11 mouse cellular contexts compared by ENCODE assay signal in the genomic region with DNA sequence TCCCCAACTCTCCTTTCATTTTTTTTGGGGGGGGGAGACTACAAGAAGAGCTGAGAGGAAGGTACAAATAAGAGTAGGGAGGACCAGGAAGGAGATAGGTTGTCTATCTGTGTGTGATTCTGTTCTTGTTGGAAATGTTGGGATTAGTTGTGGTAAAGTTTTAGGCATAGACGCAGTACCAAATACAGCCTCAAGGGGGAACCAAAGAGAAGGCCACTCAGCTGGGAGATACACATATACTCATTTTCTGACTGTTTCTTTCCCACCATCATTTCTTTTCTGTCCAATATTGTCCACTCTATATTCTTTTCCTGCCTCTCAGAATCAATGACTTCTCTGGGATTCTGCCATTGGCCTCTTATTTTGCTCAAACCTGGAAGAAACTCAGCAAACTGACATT. TPM values are rescaled to one million over a fixed set of nuclear protein-coding genes. Genes with fewer than 3 reads are reported as not detected.
A peak's percentile ranks its signal among the peaks of the same experiment; 100 is the strongest.
DNase-seq lines count a peak whose midpoint lies in the region; ATAC-seq lines count a peak whose summit lies in the region.
"Had no signal": no experiment of that assay in that cellular context is flagged by ENCODE, and none has a peak within 500 bp of the region (broad histone marks: within the 10 kb centered on the region; RNA-seq: fewer than 3 reads in every experiment).

No protein-coding gene starts in this region.

- no peaks in the 10 kb centered on the region for H3K36me3 ChIP-seq in hindbrain, embryonic 14.5 days (replicated peaks; ENCODE audit: control insufficient read depth, insufficient read depth)
- H3K36me3 ChIP-seq in hindbrain, embryonic 16.5 days (ENCODE audit: control insufficient read depth, insufficient read depth, low read length) = no peaks in the 10 kb centered on the region
- no peaks in the 10 kb centered on the region for H3K36me3 ChIP-seq in midbrain, embryonic 14.5 days (ENCODE audit: control insufficient read depth, insufficient read depth, low read length)
- no peaks in the 10 kb centered on the region for H3K36me3 ChIP-seq in midbrain, embryonic 16.5 days (ENCODE audit: control insufficient read depth, insufficient read depth, low read length)

- no peak overlapping the region for H3K4me2 ChIP-seq in hindbrain, embryonic 14.5 days (replicated peaks)
- no peak overlapping the region for H3K4me2 ChIP-seq in hindbrain, embryonic 16.5 days (ENCODE audit: low read length)
- H3K4me2 ChIP-seq in midbrain, embryonic 14.5 days (ENCODE audit: low read length) = no peak overlapping the region
- H3K4me2 ChIP-seq in midbrain, embryonic 16.5 days (ENCODE audit: low read length) = no peak overlapping the region

- no peak overlapping the region for H3K27ac ChIP-seq in hindbrain, embryonic 14.5 days
- H3K27ac ChIP-seq in hindbrain, embryonic 16.5 days (ENCODE audit: low read depth, low read length) = no peak overlapping the region
- H3K27ac ChIP-seq in midbrain, embryonic 14.5 days (replicated peaks; ENCODE audit: low read depth, low read length) = no peak overlapping the region
- no peak overlapping the region for H3K27ac ChIP-seq in midbrain, embryonic 16.5 days (ENCODE audit: low read length)

- no peak overlapping the region for H3K4me3 ChIP-seq in hindbrain, embryonic 14.5 days (replicated peaks; ENCODE audit: low read length)
- H3K4me3 ChIP-seq in hindbrain, embryonic 16.5 days (ENCODE audit: low read length) = no peak overlapping the region
- no peak overlapping the region for H3K4me3 ChIP-seq in midbrain, embryonic 14.5 days (replicated peaks; ENCODE audit: low read depth, low read length)
- no peak overlapping the region for H3K4me3 ChIP-seq in midbrain, embryonic 16.5 days (ENCODE audit: low read depth, low read length)

- H3K9me3 ChIP-seq in hindbrain, embryonic 14.5 days (ENCODE audit: control insufficient read depth, low read length) = no peaks in the 10 kb centered on the region
- H3K9me3 ChIP-seq in hindbrain, embryonic 16.5 days (ENCODE audit: control insufficient read depth, low read length) = no peaks in the 10 kb centered on the region
- no peaks in the 10 kb centered on the region for H3K9me3 ChIP-seq in midbrain, embryonic 14.5 days (ENCODE audit: control insufficient read depth, low read length)
- H3K9me3 ChIP-seq in midbrain, embryonic 16.5 days (replicated peaks; ENCODE audit: control insufficient read depth, low read length, poor library complexity, severe bottlenecking) = no peaks in the 10 kb centered on the region

- WGBS in hindbrain, embryonic 14.5 days = 13% methylated on average over 1 of the region's 1 CpGs
- WGBS in hindbrain, embryonic 16.5 days = 16% methylated on average over 1 of the region's 1 CpGs
- 24% methylated on average over 1 of the region's 1 CpGs for WGBS in midbrain, embryonic 14.5 days
- WGBS in midbrain, embryonic 16.5 days = 27% methylated on average over 1 of the region's 1 CpGs

- H3K9ac ChIP-seq in hindbrain, embryonic 14.5 days = no peak overlapping the region
- H3K9ac ChIP-seq in hindbrain, embryonic 16.5 days (ENCODE audit: low read depth, low read length) = no peak overlapping the region
- no peak overlapping the region for H3K9ac ChIP-seq in midbrain, embryonic 14.5 days (replicated peaks; ENCODE audit: low read length)
- no peak overlapping the region for H3K9ac ChIP-seq in midbrain, embryonic 16.5 days (ENCODE audit: low read depth, low read length)

- H3K4me1 ChIP-seq in hindbrain, embryonic 14.5 days (replicated peaks; ENCODE audit: control insufficient read depth, insufficient read depth, low read length) = no peaks in the 10 kb centered on the region
- H3K4me1 ChIP-seq in hindbrain, embryonic 16.5 days (ENCODE audit: control insufficient read depth, insufficient read depth, low read depth, low read length) = no peaks in the 10 kb centered on the region
- no peaks in the 10 kb centered on the region for H3K4me1 ChIP-seq in midbrain, embryonic 14.5 days (ENCODE audit: control insufficient read depth, insufficient read depth, low read length)
- no peaks in the 10 kb centered on the region for H3K4me1 ChIP-seq in midbrain, embryonic 16.5 days (ENCODE audit: control insufficient read depth, insufficient read depth, low read length)

- ATAC-seq in hindbrain, embryonic 14.5 days (ENCODE audit: low FRiP score) = no peak
- no peak for ATAC-seq in hindbrain, embryonic 16.5 days
- ATAC-seq in midbrain, embryonic 14.5 days (ENCODE audit: low FRiP score, low TSS enrichment) = no peak
- ATAC-seq in midbrain, embryonic 16.5 days = no peak
- ATAC-seq in megakaryocyte, adult 5-6 weeks (ENCODE audit: poor library complexity, severe bottlenecking) = peak; percentile 74

- no peaks in the 10 kb centered on the region for H3K27me3 ChIP-seq in hindbrain, embryonic 14.5 days (ENCODE audit: control insufficient read depth, insufficient read depth, low read length)
- H3K27me3 ChIP-seq in hindbrain, embryonic 16.5 days (replicated peaks; ENCODE audit: control insufficient read depth, insufficient read depth, low read length) = no peaks in the 10 kb centered on the region
- no peaks in the 10 kb centered on the region for H3K27me3 ChIP-seq in midbrain, embryonic 14.5 days (ENCODE audit: control insufficient read depth, insufficient read depth, low read length)
- H3K27me3 ChIP-seq in midbrain, embryonic 16.5 days (ENCODE audit: control insufficient read depth, insufficient read depth, low read depth, low read length) = no peaks in the 10 kb centered on the region

- peak; percentile 38 for DNase-seq in hindbrain, embryonic 14.5 days (ENCODE audit: low spot score)
- DNase-seq in midbrain, embryonic 14.5 days = peak; percentile 49
- DNase-seq in brain, adult 2 months (ENCODE audit: low read depth, low spot score) = peak; percentile 26
- DNase-seq in gastrocnemius, adult 8-10 months (ENCODE audit: low spot score in 2 of 2) = no peak
- DNase-seq in spleen, adult 18-20 months = no peak

RNA-seq across cellular contexts. Expression of gene Gm15155, which starts 19.4 kb away (rescaled TPM):
- polyA plus RNA-seq in hindbrain, embryonic 14.5 days (2014; fragmentation: Nextera tagmentation; extraction: Ambion mirVana) = 0.61 TPM in 1 of 2 replicates, not detected in the other
- 0.58 and 0.94 TPM in 2 replicates for polyA plus RNA-seq in hindbrain, embryonic 16.5 days (2015; fragmentation: Nextera tagmentation; extraction: Ambion mirVana)
- 0.22 and 0.57 TPM in 2 replicates for polyA plus RNA-seq in midbrain, embryonic 14.5 days (2014; fragmentation: Nextera tagmentation; extraction: Ambion mirVana)
- polyA plus RNA-seq in midbrain, embryonic 16.5 days (2015; fragmentation: Nextera tagmentation; extraction: Ambion mirVana) = not detected in 2 replicates
- not detected in 2 replicates for total RNA-seq in megakaryocyte, adult 5-6 weeks (2015)
- total RNA-seq in megakaryocyte, adult 5-6 weeks (2017) = not detected in 2 replicates
- not detected for total RNA-seq in gastrocnemius, adult 8-10 months (2022)
- total RNA-seq: adrenal gland, postnatal 4 days had no signal
- polyA plus RNA-seq: large intestine, adult 2 months; stomach, embryonic 16.5 days had no signal

RNA-seq across cellular contexts. Expression of gene Ptchd1, which starts 20.4 kb away (rescaled TPM):
- polyA plus RNA-seq in hindbrain, embryonic 14.5 days (2014; fragmentation: Nextera tagmentation; extraction: Ambion mirVana) = 12.0 and 17.8 TPM in 2 replicates
- 12.6 and 13.9 TPM in 2 replicates for polyA plus RNA-seq in hindbrain, embryonic 16.5 days (2015; fragmentation: Nextera tagmentation; extraction: Ambion mirVana)
- polyA plus RNA-seq in midbrain, embryonic 14.5 days (2014; fragmentation: Nextera tagmentation; extraction: Ambion mirVana) = 15.7 and 17.6 TPM in 2 replicates
- polyA plus RNA-seq in midbrain, embryonic 16.5 days (2015; fragmentation: Nextera tagmentation; extraction: Ambion mirVana) = 10.4 and 10.9 TPM in 2 replicates
- 0.93 and 1.2 TPM in 2 replicates for total RNA-seq in megakaryocyte, adult 5-6 weeks (2015)
- total RNA-seq in megakaryocyte, adult 5-6 weeks (2017) = 0.16 and 0.73 TPM in 2 replicates
- under 1 TPM in 2 of 4 experiments, not detected in 2; 0.17 to 0.78 TPM for total RNA-seq in gastrocnemius, adult 8-10 months (2022)
- polyA plus RNA-seq: large intestine, adult 2 months had no signal

Comparison
In these comparisons a context has a peak if more than half of its experiments do, and no peak if none do; other contexts are left out.
1. DNase-seq: peak in hindbrain, embryonic 14.5 days (single experiment), midbrain, embryonic 14.5 days (single experiment) and brain, adult 2 months (single experiment); none in gastrocnemius, adult 8-10 months (0 of 2) and spleen, adult 18-20 months (0 of 2).